21 mouse cellular contexts compared by ENCODE assay signal in the genomic region with DNA sequence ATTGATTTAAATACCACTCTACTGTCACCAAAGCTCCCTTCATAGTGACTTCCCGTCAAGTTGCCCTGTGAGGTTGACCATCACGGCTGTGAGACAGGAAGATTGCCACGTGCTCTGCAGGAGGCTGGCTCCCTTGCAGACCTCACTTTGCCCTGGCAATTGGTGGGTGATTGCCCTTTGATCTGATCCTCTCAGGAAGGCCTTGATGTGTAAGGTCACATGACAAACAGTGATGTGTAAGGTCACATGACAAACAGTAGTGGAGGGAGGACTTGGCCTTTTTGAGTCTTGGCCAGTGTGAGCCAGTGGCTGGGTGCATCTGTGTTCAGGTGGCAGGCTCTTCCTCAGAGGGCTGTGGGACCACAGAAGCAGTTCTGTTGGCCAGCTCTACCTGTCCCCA. TPM values are rescaled to one million over a fixed set of nuclear protein-coding genes. Genes with fewer than 3 reads are reported as not detected.
DNase-seq lines count a peak whose midpoint lies in the region; ATAC-seq and TF ChIP-seq lines count a peak whose summit lies in the region.
"Had no signal": no experiment of that assay in that cellular context is flagged by ENCODE, and none has a peak within 500 bp of the region (broad histone marks: within the 10 kb centered on the region; RNA-seq: fewer than 3 reads in every experiment).

No protein-coding gene starts in this region.

- TF ChIP-seq CTCF in small intestine, adult 2 months (IDR thresholded peaks at IDR 0.05; ENCODE audit: extremely low read depth, insufficient read length, insufficient replicate concordance, low read depth, low read length): no peak

- H3K36me3 ChIP-seq in kidney, embryonic 15.5 days: peaks cover 95% of the 10 kb centered on the region
- peaks cover 10% of the 10 kb centered on the region for H3K36me3 ChIP-seq in small intestine, adult 2 months (ENCODE audit: control insufficient read depth, insufficient read depth, low read length)
- H3K36me3 ChIP-seq: G1E; hindbrain, embryonic 15.5 days had no signal

- no peak overlapping the region for H3K27ac ChIP-seq in kidney, embryonic 15.5 days
- H3K27ac ChIP-seq in small intestine, adult 2 months (ENCODE audit: insufficient read depth, low read depth, low read length): peak overlapping the region; percentile 89; the same call in 1 of the 2 replicates
- H3K27ac ChIP-seq: embryonic facial prominence, embryonic 12.5 days; forebrain, embryonic 15.5 days; heart, embryonic 13.5 days; hindbrain, embryonic 15.5 days had no signal

- WGBS in kidney, embryonic 15.5 days: 75% methylated on average over 3 of the region's 3 CpGs
- WGBS in small intestine, adult 2 months: 62% methylated on average over 3 of the region's 3 CpGs

- no peaks in the 10 kb centered on the region for H3K27me3 ChIP-seq in kidney, embryonic 15.5 days
- no peaks in the 10 kb centered on the region for H3K27me3 ChIP-seq in small intestine, adult 2 months (ENCODE audit: control insufficient read depth, insufficient read depth, low read length)
- H3K27me3 ChIP-seq: embryonic facial prominence, embryonic 12.5 days; forebrain, embryonic 15.5 days; heart, embryonic 13.5 days; hindbrain, embryonic 15.5 days had no signal

- H3K9ac ChIP-seq in kidney, embryonic 15.5 days: no peak overlapping the region
- H3K9ac ChIP-seq: embryonic facial prominence, embryonic 12.5 days; forebrain, embryonic 15.5 days; heart, embryonic 13.5 days; hindbrain, embryonic 15.5 days had no signal

- no peaks in the 10 kb centered on the region for H3K9me3 ChIP-seq in kidney, embryonic 15.5 days (replicated peaks)
- H3K9me3 ChIP-seq: embryonic facial prominence, embryonic 12.5 days; forebrain, embryonic 15.5 days; heart, embryonic 13.5 days; hindbrain, embryonic 15.5 days had no signal

- DNase-seq in kidney, adult 11 months: peak; percentile 66
- DNase-seq in kidney, postnatal 10 days: no peak
- peak; percentile 64 for DNase-seq in kidney, adult 9 months
- peak; percentile 21 for DNase-seq in kidney, postnatal 14 days
- DNase-seq in thymus, postnatal 36 days: no peak
- DNase-seq: adrenal gland, postnatal 36 days; cerebellum, adult 11 months; cerebellum, adult 8-10 months; cerebellum, postnatal 14 days; embryo, embryonic 11 days; gastrocnemius, postnatal 36 days; heart, adult 11 months; heart, postnatal 36 days had no signal

- no peak for TF ChIP-seq POLR2A in small intestine, adult 2 months (IDR thresholded peaks at IDR 0.05; ENCODE audit: low read depth, low read length)

- H3K4me1 ChIP-seq in kidney, embryonic 15.5 days: no peaks in the 10 kb centered on the region
- peaks cover 36% of the 10 kb centered on the region for H3K4me1 ChIP-seq in small intestine, adult 2 months (ENCODE audit: control insufficient read depth, insufficient read depth, insufficient read length, low read length)
- H3K4me1 ChIP-seq: embryonic facial prominence, embryonic 12.5 days; forebrain, embryonic 15.5 days; hindbrain, embryonic 15.5 days had no signal

- no peak overlapping the region for H3K4me3 ChIP-seq in kidney, embryonic 15.5 days (replicated peaks)
- no peak overlapping the region for H3K4me3 ChIP-seq in small intestine, adult 2 months (ENCODE audit: low read depth, low read length)
- H3K4me3 ChIP-seq: embryonic facial prominence, embryonic 12.5 days; forebrain, embryonic 15.5 days; heart, embryonic 13.5 days; hindbrain, embryonic 15.5 days had no signal

- no peak for ATAC-seq in kidney, embryonic 15.5 days (replicated peaks; ENCODE audit: low FRiP score)
- ATAC-seq: CD4-positive, CD25-positive, alpha-beta regulatory T cell, adult 4 months; forebrain, embryonic 15.5 days had no signal

- H3K4me2 ChIP-seq in kidney, embryonic 15.5 days: no peak overlapping the region
- H3K4me2 ChIP-seq: embryonic facial prominence, embryonic 12.5 days; forebrain, embryonic 15.5 days; heart, embryonic 13.5 days; hindbrain, embryonic 15.5 days had no signal

RNA-seq across cellular contexts. Expression of a gene that starts 22.8 kb away (rescaled TPM):
- polyA plus RNA-seq in kidney, embryonic 15.5 days (2015; fragmentation: Nextera tagmentation; extraction: Ambion mirVana): 170 and 206 TPM in 2 replicates
- 139 and 456 TPM in 2 replicates for polyA plus RNA-seq in small intestine, adult 2 months (2012; rRNA removed)
- polyA plus RNA-seq: CD4-positive, CD25-positive, alpha-beta regulatory T cell, adult 4 months; G1E had no signal

Comparison
In these comparisons a context has a peak if more than half of its experiments do, and no peak if none do; other contexts are left out.
1. DNase-seq: peak in kidney, adult 11 months (single experiment), kidney, adult 9 months (single experiment) and kidney, postnatal 14 days (single experiment); none in kidney, postnatal 10 days (single experiment) and thymus, postnatal 36 days (0 of 2).